Mouse (Mus musculus): ENCODE results near the gene Kif26b.

DNA sequence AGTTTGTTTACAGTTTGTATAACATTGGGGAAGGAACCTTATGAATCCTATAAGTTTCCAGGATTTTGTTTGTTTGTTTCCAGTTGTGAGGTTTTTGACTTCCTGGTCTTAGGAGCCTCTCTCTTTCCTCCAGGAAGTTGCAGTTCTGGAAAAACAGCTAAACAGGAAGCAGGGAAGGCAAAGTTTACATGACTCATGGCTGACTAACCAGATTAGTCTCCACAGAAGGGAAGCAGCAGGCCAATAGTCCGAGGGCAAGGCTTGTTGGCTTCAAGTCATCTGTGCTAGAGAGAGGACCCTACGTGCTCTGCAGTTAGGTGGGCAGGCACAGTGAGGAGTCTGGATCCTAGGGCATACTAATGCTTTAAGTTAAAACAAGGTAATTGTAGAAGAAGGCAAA lies 36.4 kb upstream of the Kif26b start:
- no peak for TF ChIP-seq POLR2A (IDR thresholded peaks at IDR 0.05; ENCODE audit: control insufficient read depth, extremely low read depth, insufficient read depth, low read length, poor library complexity)
- TF ChIP-seq CTCF (IDR thresholded peaks at IDR 0.05; ENCODE audit: borderline replicate concordance, control insufficient read depth, extremely low read depth, insufficient read depth, low read length, poor library complexity): no peak
